Mouse (Mus musculus): ENCODE data around the gene Hormad2.

- TF ChIP-seq CTCF (IDR thresholded peaks at IDR 0.05; ENCODE audit: borderline replicate concordance, extremely low read depth, insufficient read depth, insufficient read length) (no peak), POLR2A (IDR thresholded peaks at IDR 0.05; ENCODE audit: borderline replicate concordance, extremely low read depth, insufficient read depth, insufficient read length, poor library complexity, severe bottlenecking) (no peak)
Measured at GRCm38 (mm10) chr11:4421933-4422488, 18.9 kb downstream of the Hormad2 start.
